Comparison of ENCODE assay signal across 21 mouse cellular contexts in genomic region chr13:16435436-16435835, GRCm38 (mm10).
DNase-seq lines count a peak whose midpoint lies in the region; ATAC-seq and TF ChIP-seq lines count a peak whose summit lies in the region.
"Had no signal": no experiment of that assay in that cellular context is flagged by ENCODE, and none has a peak within 500 bp of the region (broad histone marks: within the 10 kb centered on the region; RNA-seq: fewer than 3 reads in every experiment).

No protein-coding gene starts in this region.

- H3K9me3 ChIP-seq in hindbrain, postnatal 0 days (ENCODE audit: low read length) = no peaks in the 10 kb centered on the region
- H3K9me3 ChIP-seq in hindbrain, embryonic 16.5 days (ENCODE audit: control insufficient read depth, low read length) = no peaks in the 10 kb centered on the region
- no peaks in the 10 kb centered on the region for H3K9me3 ChIP-seq in midbrain, postnatal 0 days (ENCODE audit: low read length)
- no peaks in the 10 kb centered on the region for H3K9me3 ChIP-seq in midbrain, embryonic 14.5 days (ENCODE audit: control insufficient read depth, low read length)
- H3K9me3 ChIP-seq: embryonic facial prominence, embryonic 13.5 days; G1E; heart, embryonic 12.5 days; hindbrain, embryonic 10.5 days had no signal

- H3K79me2 ChIP-seq in C2C12 (ENCODE audit: control insufficient read depth, insufficient read depth) = no peaks in the 10 kb centered on the region

- 74% methylated on average over 2 of the region's 2 CpGs for WGBS in hindbrain, postnatal 0 days
- WGBS in hindbrain, embryonic 16.5 days = 87% methylated on average over 2 of the region's 2 CpGs
- 84% methylated on average over 2 of the region's 2 CpGs for WGBS in midbrain, postnatal 0 days
- 83% methylated on average over 2 of the region's 2 CpGs for WGBS in midbrain, embryonic 14.5 days

- no peak for ATAC-seq in hindbrain, postnatal 0 days
- no peak for ATAC-seq in hindbrain, embryonic 16.5 days
- ATAC-seq in midbrain, postnatal 0 days (ENCODE audit: low FRiP score) = no peak
- no peak for ATAC-seq in midbrain, embryonic 14.5 days (ENCODE audit: low FRiP score, low TSS enrichment)
- ATAC-seq: CD4-positive, CD25-positive, alpha-beta regulatory T cell, adult 4 months; inflammation-experienced regulatory T-cells, adult 6 months had no signal

- no peak for TF ChIP-seq CTCF in hindbrain, postnatal 0 days (IDR thresholded peaks at IDR 0.05; ENCODE audit: low read depth)
- TF ChIP-seq CTCF in midbrain, postnatal 0 days (IDR thresholded peaks at IDR 0.05) = no peak
- TF ChIP-seq CTCF in C2C12 (IDR thresholded peaks at IDR 0.05; ENCODE audit: control insufficient read depth, insufficient read depth, insufficient read length) = no peak

- H3K4me2 ChIP-seq in hindbrain, postnatal 0 days (ENCODE audit: low read depth, low read length) = no peak overlapping the region
- no peak overlapping the region for H3K4me2 ChIP-seq in hindbrain, embryonic 16.5 days (ENCODE audit: low read length)
- H3K4me2 ChIP-seq in midbrain, postnatal 0 days (ENCODE audit: low read depth, low read length, poor library complexity, severe bottlenecking) = no peak overlapping the region
- H3K4me2 ChIP-seq in midbrain, embryonic 14.5 days (ENCODE audit: low read length) = no peak overlapping the region
- H3K4me2 ChIP-seq: embryonic facial prominence, embryonic 13.5 days; heart, embryonic 12.5 days; hindbrain, embryonic 14.5 days had no signal

- DNase-seq in hindbrain, postnatal 0 days (ENCODE audit: low spot score) = peak; percentile 1
- DNase-seq in midbrain, postnatal 0 days (ENCODE audit: low spot score) = peak; percentile 1
- no peak for DNase-seq in midbrain, embryonic 14.5 days
- peak; percentile 5 for DNase-seq in brain, adult 2 months (ENCODE audit: low read depth, low spot score)
- DNase-seq in kidney, postnatal 14 days = no peak
- no peak for DNase-seq in cerebellum, postnatal 36 days
- DNase-seq: adrenal gland, adult 8-10 months; adrenal gland, postnatal 36 days; cerebellum, adult 11-12 months; cerebellum, adult 9-10 months; cerebellum, postnatal 25 days; gastrocnemius, postnatal 10 days had no signal

- H3ac ChIP-seq in C2C12 (ENCODE audit: control insufficient read depth, insufficient read length, low read depth) = no peak overlapping the region

- H3K36me3 ChIP-seq in hindbrain, postnatal 0 days (ENCODE audit: insufficient read depth, low read length) = no peaks in the 10 kb centered on the region
- no peaks in the 10 kb centered on the region for H3K36me3 ChIP-seq in hindbrain, embryonic 16.5 days (ENCODE audit: control insufficient read depth, insufficient read depth, low read length)
- H3K36me3 ChIP-seq in midbrain, postnatal 0 days (ENCODE audit: insufficient read depth, low read length) = no peaks in the 10 kb centered on the region
- H3K36me3 ChIP-seq in midbrain, embryonic 14.5 days (ENCODE audit: control insufficient read depth, insufficient read depth, low read length) = no peaks in the 10 kb centered on the region
- no peaks in the 10 kb centered on the region for H3K36me3 ChIP-seq in C2C12 (ENCODE audit: control insufficient read depth, insufficient read depth)
- H3K36me3 ChIP-seq: embryonic facial prominence, embryonic 13.5 days; G1E; heart, embryonic 12.5 days; hindbrain, embryonic 10.5 days had no signal

- H3K27ac ChIP-seq in hindbrain, postnatal 0 days = no peak overlapping the region
- no peak overlapping the region for H3K27ac ChIP-seq in hindbrain, embryonic 16.5 days (ENCODE audit: low read depth, low read length)
- H3K27ac ChIP-seq in midbrain, postnatal 0 days (ENCODE audit: low read depth, low read length) = no peak overlapping the region
- H3K27ac ChIP-seq in midbrain, embryonic 14.5 days (replicated peaks; ENCODE audit: low read depth, low read length) = no peak overlapping the region
- H3K27ac ChIP-seq: embryonic facial prominence, embryonic 13.5 days; hindbrain, embryonic 10.5 days; hindbrain, embryonic 14.5 days had no signal

- H3K27me3 ChIP-seq in hindbrain, postnatal 0 days (ENCODE audit: insufficient read depth, low read length) = no peaks in the 10 kb centered on the region
- no peaks in the 10 kb centered on the region for H3K27me3 ChIP-seq in hindbrain, embryonic 16.5 days (replicated peaks; ENCODE audit: control insufficient read depth, insufficient read depth, low read length)
- H3K27me3 ChIP-seq in midbrain, postnatal 0 days (ENCODE audit: insufficient read depth, low read length) = no peaks in the 10 kb centered on the region
- no peaks in the 10 kb centered on the region for H3K27me3 ChIP-seq in midbrain, embryonic 14.5 days (ENCODE audit: control insufficient read depth, insufficient read depth, low read length)
- H3K27me3 ChIP-seq in C2C12 (ENCODE audit: control insufficient read depth, insufficient read depth, insufficient read length) = no peaks in the 10 kb centered on the region
- H3K27me3 ChIP-seq: embryonic facial prominence, embryonic 13.5 days; heart, embryonic 12.5 days had no signal

- no peaks in the 10 kb centered on the region for H3K4me1 ChIP-seq in hindbrain, postnatal 0 days (ENCODE audit: insufficient read depth, low read length)
- no peaks in the 10 kb centered on the region for H3K4me1 ChIP-seq in hindbrain, embryonic 16.5 days (ENCODE audit: control insufficient read depth, insufficient read depth, low read depth, low read length)
- no peaks in the 10 kb centered on the region for H3K4me1 ChIP-seq in midbrain, postnatal 0 days (ENCODE audit: insufficient read depth, low read length)
- no peaks in the 10 kb centered on the region for H3K4me1 ChIP-seq in midbrain, embryonic 14.5 days (ENCODE audit: control insufficient read depth, insufficient read depth, low read length)
- H3K4me1 ChIP-seq: embryonic facial prominence, embryonic 13.5 days; heart, embryonic 12.5 days; hindbrain, embryonic 10.5 days had no signal

- no peaks in the 10 kb centered on the region for H3K79me3 ChIP-seq in C2C12 (ENCODE audit: low read depth)

- H3K9ac ChIP-seq in hindbrain, postnatal 0 days (replicated peaks; ENCODE audit: low read length) = no peak overlapping the region
- no peak overlapping the region for H3K9ac ChIP-seq in hindbrain, embryonic 16.5 days (ENCODE audit: low read depth, low read length)
- no peak overlapping the region for H3K9ac ChIP-seq in midbrain, postnatal 0 days (replicated peaks; ENCODE audit: low read length, poor library complexity, severe bottlenecking)
- H3K9ac ChIP-seq in midbrain, embryonic 14.5 days (replicated peaks; ENCODE audit: low read length) = no peak overlapping the region
- H3K9ac ChIP-seq: embryonic facial prominence, embryonic 13.5 days; heart, embryonic 12.5 days; hindbrain, embryonic 14.5 days had no signal

- H3K4me3 ChIP-seq in hindbrain, postnatal 0 days (ENCODE audit: low read length) = no peak overlapping the region
- H3K4me3 ChIP-seq in hindbrain, embryonic 16.5 days (ENCODE audit: low read length) = no peak overlapping the region
- H3K4me3 ChIP-seq in midbrain, postnatal 0 days (ENCODE audit: low read depth, low read length) = no peak overlapping the region
- H3K4me3 ChIP-seq in midbrain, embryonic 14.5 days (replicated peaks; ENCODE audit: low read depth, low read length) = no peak overlapping the region
- no peak overlapping the region for H3K4me3 ChIP-seq in C2C12 (ENCODE audit: insufficient read depth, poor library complexity, severe bottlenecking)
- H3K4me3 ChIP-seq: embryonic facial prominence, embryonic 13.5 days; heart, embryonic 12.5 days; hindbrain, embryonic 10.5 days had no signal

TF ChIP-seq in C2C12, 6 proteins besides CTCF, POLR2A, EP300 and RAD21:
- peak; percentile 33 for TF ChIP-seq MYOD1 (IDR thresholded peaks at IDR 0.05; ENCODE audit: control insufficient read depth, insufficient read length, low read depth)
- no peak for TF ChIP-seq USF1 (IDR thresholded peaks at IDR 0.05; ENCODE audit: low read depth)

Comparison
In these comparisons a context has a peak if more than half of its experiments do, and no peak if none do; other contexts are left out.
1. DNase-seq: peak in hindbrain, postnatal 0 days (single experiment), midbrain, postnatal 0 days (single experiment) and brain, adult 2 months (single experiment); none in midbrain, embryonic 14.5 days (single experiment), kidney, postnatal 14 days (single experiment) and cerebellum, postnatal 36 days (0 of 2).